Mouse (Mus musculus): ENCODE results near the gene Tctex1d4. TPM values are rescaled to one million over a fixed set of nuclear protein-coding genes. Genes with fewer than 3 reads are reported as not detected.

The Tctex1d4 gene
- polyA plus RNA-seq, 1 experiment, result not detected

DNA sequence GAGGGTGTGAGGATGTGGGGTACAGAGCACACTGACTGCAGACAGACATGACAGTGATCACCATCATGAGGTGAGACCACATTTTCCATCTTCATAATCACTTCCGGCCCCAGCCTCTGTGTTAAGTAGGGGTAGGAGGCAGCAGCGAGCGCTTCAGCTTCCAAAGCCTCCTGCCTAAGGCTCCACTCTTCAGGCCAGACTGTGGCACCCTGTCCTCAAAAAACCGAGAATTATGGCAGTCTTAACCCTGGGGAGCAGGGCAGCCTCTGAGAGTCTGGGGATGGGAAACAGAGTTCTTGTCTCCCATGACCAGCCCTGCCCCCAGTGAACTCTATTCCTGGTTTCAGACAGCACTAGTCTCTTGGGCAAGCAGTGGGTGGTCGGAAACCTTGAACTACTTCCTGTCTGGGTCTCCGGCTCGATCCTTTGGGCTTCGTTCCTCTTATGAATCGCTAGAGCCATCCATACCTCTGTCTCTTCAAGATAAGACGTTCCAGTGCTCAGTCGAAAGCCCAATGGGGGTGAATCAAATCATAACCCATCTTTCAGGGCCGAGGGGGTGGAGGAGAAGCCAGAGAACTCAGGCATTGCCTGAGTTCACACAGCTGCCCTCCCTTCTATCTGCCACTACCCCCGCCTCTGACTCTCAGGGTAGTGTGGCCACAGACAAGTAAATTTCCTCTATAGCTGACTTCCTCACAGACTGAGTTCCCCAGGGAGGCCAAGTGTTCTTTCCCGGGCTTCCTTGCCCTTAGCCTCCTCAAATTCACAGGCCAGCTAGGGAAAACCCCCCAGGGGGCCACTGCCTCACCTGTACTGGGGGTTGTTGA, 1.9 kb upstream of the Tctex1d4 start:
- Histone ChIP-seq H3K36me3 (ENCODE audit: control insufficient read depth) (peaks cover 7% of the 10 kb centered on the region; the same call in 1 of the 2 replicates), H3K4me1 (ENCODE audit: control insufficient read depth) (peaks cover 52% of the 10 kb centered on the region), H3K4me3 (replicated peaks) (peak overlapping the region; percentile 14), H3K27me3 (ENCODE audit: control insufficient read depth) (no peaks in the 10 kb centered on the region), H3K9me3 (ENCODE audit: control insufficient read depth, low read length) (no peaks in the 10 kb centered on the region)
- TF ChIP-seq GATA1 (IDR thresholded peaks at IDR 0.05; ENCODE audit: low read length) (no peak), TAL1 (IDR thresholded peaks at IDR 0.05; ENCODE audit: low read length) (no peak)

DNA sequence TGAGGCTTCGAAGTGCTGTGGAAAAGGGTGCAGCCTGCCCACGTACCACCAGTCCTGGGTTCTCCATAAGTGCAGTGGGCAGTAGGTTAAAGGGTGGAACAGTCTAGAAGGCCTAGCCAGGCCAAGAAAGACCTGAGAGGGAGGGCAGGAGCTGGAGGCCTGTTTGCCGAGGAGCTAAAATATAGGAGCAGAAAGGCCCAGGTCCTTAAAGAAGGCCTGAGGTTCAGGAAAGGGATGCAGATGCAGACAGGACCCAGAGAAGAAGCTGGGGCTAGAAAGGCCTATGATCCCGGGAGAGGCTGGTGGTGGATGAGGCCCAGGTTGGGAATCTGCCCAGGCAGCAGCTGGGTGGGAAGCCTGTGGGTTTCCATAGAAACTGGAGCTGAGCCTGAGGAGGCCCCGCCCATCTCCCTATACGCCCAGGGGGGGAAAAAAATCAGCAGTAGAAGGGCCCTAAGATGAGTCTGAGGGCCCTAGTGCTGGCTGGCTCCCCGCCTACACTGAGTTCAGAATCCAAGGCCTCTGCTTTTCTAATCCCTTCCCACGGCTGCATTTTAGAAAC, 1.2 kb upstream of the Tctex1d4 start, which contains the start of gene Btbd19:
TSS of gene Btbd19 (minus strand) at position 378 of the 562 bp plus-strand sequence.
- Histone ChIP-seq H3K27me3 (ENCODE audit: control insufficient read depth) (no peaks in the 10 kb centered on the region), H3K9me3 (ENCODE audit: control insufficient read depth, low read length) (no peaks in the 10 kb centered on the region), H3K4me3 (replicated peaks) (peak within 1 kb of the TSS; percentile 14), H3K4me1 (ENCODE audit: control insufficient read depth) (peaks cover 45% of the 10 kb centered on the region), H3K36me3 (ENCODE audit: control insufficient read depth) (peaks cover 12% of the 10 kb centered on the region)
- TF ChIP-seq GATA1 (IDR thresholded peaks at IDR 0.05; ENCODE audit: low read length), result no peak
- TF ChIP-seq TAL1 (IDR thresholded peaks at IDR 0.05; ENCODE audit: low read length), result no peak

DNA sequence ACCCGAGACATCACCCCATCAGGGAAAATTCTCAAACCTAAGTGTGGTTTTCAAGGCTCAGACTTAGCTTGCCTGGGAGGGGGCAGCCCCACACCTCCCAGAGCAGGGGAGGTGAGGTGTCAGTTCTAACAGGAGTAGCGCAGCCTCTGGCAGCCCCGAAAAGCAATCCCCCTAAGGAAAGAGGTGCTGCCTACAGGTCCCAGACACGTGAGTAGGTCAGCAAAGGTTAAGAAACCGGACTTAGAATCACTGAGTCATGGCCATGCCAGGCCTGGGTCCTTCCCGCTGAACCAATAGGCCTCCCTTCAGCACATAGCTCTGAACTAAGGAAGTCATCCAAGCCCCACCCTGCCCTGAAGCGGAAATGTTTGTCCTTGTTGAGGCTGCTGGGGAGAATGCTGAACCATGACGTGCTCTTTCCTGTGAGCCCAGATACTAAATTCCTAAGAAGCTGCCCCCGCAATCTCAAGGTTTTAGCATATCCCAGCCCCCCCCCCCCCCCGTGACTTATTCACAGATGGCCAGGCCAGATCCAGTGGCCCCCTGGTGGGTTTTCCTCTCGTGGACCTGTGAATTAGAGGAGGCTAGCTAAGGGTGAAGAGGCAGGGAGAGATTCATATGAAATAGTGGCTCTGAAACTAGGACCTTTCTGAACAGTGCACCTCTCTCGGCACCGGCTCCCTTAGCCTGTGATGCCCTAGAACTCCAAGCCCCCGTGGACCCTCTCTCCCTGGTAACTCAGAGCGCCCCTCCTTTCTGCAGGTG, 502 bp upstream of the Tctex1d4 start:
- peaks cover 3% of the 10 kb centered on the region; the same call in 1 of the 2 replicates for H3K27me3 ChIP-seq (ENCODE audit: control insufficient read depth)
- no peak overlapping the region for H3K4me3 ChIP-seq (replicated peaks)
- H3K36me3 ChIP-seq (ENCODE audit: control insufficient read depth), result peaks cover 17% of the 10 kb centered on the region
- H3K4me1 ChIP-seq (ENCODE audit: control insufficient read depth), result peaks cover 39% of the 10 kb centered on the region
- no peaks in the 10 kb centered on the region for H3K9me3 ChIP-seq (ENCODE audit: control insufficient read depth, low read length)
- TF ChIP-seq TAL1 (IDR thresholded peaks at IDR 0.05; ENCODE audit: low read length) (no peak), GATA1 (IDR thresholded peaks at IDR 0.05; ENCODE audit: low read length) (no peak)

DNA sequence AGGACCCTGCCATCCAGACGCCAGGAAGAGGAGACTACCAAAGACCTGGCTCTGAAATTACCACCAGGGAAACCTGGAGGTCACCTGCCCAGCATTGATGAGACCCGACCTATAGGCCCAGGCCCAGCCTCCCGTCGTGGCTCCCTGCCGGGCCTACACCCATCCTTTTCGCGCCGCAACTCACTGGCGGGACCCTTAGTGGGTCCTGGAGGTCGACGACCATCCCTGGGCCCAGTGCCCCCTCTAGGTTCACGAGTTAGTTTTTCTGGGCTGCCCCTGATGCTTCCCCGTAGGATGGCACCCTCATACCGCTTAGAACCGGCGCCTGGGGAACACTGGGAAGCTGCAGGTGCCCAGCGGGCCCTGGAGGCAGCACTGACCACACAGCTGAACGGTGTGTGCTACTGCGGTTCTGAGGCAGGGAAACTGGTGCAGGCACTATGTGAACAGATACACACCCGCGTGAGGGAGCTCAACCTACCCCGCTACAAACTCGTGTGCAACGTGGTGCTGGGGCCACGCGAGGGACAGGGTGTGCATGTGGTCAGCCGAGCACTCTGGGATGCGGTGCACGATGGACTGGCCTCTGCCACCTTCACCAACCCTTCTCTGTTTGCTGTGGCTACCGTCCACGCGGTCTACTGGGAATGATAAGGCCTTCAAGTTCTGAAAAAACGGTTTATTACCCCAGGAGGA, 1.5 kb downstream of the Tctex1d4 start:
- Histone ChIP-seq H3K36me3 (ENCODE audit: control insufficient read depth) (peaks cover 21% of the 10 kb centered on the region), H3K4me3 (replicated peaks) (no peak overlapping the region), H3K27me3 (ENCODE audit: control insufficient read depth) (peaks cover 21% of the 10 kb centered on the region), H3K9me3 (ENCODE audit: control insufficient read depth, low read length) (peaks cover under 1% of the 10 kb centered on the region; the same call in 1 of the 2 replicates), H3K4me1 (ENCODE audit: control insufficient read depth) (peaks cover 42% of the 10 kb centered on the region)
- TF ChIP-seq TAL1 (IDR thresholded peaks at IDR 0.05; ENCODE audit: low read length) (no peak), GATA1 (IDR thresholded peaks at IDR 0.05; ENCODE audit: low read length) (no peak)

DNA sequence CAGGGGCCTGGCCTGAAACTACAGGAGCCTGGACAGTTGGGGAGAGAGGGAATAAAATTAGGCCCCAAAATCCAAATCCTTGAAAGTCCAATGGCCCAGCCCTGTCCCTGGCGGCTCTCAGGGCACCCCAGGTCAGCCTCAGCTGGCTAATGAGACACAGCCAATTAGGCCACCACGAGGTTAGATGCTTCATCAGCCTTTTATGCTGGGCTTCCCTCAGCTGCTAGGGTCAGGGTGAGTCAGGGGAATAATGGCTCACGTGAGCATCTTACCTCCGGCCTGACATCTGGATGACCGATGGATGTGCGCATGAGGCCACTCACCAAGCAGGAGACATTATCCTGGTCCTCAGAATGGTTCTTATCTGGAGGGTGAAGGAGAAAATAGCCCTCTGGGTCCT, 4.2 kb downstream of the Tctex1d4 start:
- peaks cover 4% of the 10 kb centered on the region; the same call in 1 of the 2 replicates for H3K9me3 ChIP-seq (ENCODE audit: control insufficient read depth, low read length)
- no peak overlapping the region for H3K4me3 ChIP-seq (replicated peaks)
- peaks cover 21% of the 10 kb centered on the region for H3K36me3 ChIP-seq (ENCODE audit: control insufficient read depth)
- H3K4me1 ChIP-seq (ENCODE audit: control insufficient read depth), result peaks cover 44% of the 10 kb centered on the region
- TF ChIP-seq GATA1 (IDR thresholded peaks at IDR 0.05; ENCODE audit: low read length) (no peak), TAL1 (IDR thresholded peaks at IDR 0.05; ENCODE audit: low read length) (no peak)
- peaks cover 30% of the 10 kb centered on the region for H3K27me3 ChIP-seq (ENCODE audit: control insufficient read depth)

DNA sequence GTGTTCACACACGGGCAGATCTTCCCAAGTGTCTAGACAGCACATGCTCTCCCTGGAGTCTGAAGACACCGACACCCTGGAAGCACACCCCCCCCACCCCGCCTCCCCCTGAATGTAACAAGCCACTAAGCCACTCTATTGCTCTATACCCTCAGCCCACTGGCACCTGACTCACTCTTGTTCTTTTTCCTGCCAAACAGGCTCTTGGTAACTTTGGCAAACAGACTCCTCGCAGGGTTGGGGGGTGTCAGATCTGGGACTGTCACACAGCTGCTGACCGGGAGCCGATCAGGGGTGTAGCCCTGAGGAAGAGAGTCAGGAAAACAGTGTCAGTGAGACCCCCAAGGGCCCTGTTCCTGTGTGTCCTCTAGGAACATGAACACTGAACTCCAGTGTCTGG, 4.6 kb downstream of the Tctex1d4 start:
- no peak overlapping the region for H3K4me3 ChIP-seq (replicated peaks)
- TF ChIP-seq GATA1 (IDR thresholded peaks at IDR 0.05; ENCODE audit: low read length) (no peak), TAL1 (IDR thresholded peaks at IDR 0.05; ENCODE audit: low read length) (no peak)
- peaks cover 21% of the 10 kb centered on the region for H3K36me3 ChIP-seq (ENCODE audit: control insufficient read depth)
- peaks cover 30% of the 10 kb centered on the region for H3K27me3 ChIP-seq (ENCODE audit: control insufficient read depth)
- peaks cover 45% of the 10 kb centered on the region for H3K4me1 ChIP-seq (ENCODE audit: control insufficient read depth)
- peaks cover 4% of the 10 kb centered on the region; the same call in 1 of the 2 replicates for H3K9me3 ChIP-seq (ENCODE audit: control insufficient read depth, low read length)

DNA sequence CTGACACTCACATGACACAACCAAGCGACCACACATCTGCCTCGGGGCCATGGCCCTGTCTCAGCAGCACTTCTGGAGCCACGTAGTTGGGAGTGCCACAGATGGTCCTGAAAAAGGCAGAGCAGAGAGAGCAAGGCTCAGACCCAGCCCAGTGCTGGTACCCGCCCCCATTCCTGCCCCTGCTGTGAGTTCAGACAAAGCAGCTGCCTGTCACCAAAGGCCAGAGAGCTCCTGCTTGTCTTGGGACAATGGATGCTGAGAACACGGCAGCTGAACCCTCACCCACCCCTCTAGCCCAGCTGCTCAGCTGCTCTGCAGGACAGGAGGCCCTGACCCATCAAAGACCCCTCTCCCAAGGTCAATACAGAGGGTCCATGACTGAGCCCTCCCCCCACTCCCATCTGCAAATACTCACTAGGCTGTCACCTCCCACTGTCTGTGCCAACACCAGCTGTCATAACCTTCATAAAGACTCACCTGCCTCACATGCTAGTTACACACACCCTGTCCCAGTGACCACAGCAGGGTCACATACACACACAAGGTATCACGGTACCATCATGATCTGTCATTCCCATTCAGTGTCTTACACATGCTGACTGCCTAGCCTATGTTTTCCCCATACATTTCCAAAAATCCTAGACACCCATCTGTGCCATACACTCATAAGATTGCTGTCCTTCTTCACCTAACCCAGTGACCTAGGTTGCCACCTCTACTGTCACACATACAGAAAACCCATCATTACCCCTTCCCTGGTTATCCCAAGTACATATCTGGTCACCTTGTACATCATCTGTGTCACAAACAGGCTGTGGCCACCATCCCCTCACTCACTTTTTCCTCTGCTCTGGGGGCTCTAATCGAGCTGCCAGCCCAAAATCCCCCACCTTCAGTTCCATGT, 5.5 kb downstream of the Tctex1d4 start:
- Histone ChIP-seq H3K27me3 (ENCODE audit: control insufficient read depth) (peaks cover 30% of the 10 kb centered on the region), H3K36me3 (ENCODE audit: control insufficient read depth) (peaks cover 21% of the 10 kb centered on the region), H3K4me1 (ENCODE audit: control insufficient read depth) (peaks cover 46% of the 10 kb centered on the region), H3K9me3 (ENCODE audit: control insufficient read depth, low read length) (peaks cover 4% of the 10 kb centered on the region; the same call in 1 of the 2 replicates), H3K4me3 (replicated peaks) (no peak overlapping the region)
- TF ChIP-seq TAL1 (IDR thresholded peaks at IDR 0.05; ENCODE audit: low read length) (no peak), GATA1 (IDR thresholded peaks at IDR 0.05; ENCODE audit: low read length) (no peak)

DNA sequence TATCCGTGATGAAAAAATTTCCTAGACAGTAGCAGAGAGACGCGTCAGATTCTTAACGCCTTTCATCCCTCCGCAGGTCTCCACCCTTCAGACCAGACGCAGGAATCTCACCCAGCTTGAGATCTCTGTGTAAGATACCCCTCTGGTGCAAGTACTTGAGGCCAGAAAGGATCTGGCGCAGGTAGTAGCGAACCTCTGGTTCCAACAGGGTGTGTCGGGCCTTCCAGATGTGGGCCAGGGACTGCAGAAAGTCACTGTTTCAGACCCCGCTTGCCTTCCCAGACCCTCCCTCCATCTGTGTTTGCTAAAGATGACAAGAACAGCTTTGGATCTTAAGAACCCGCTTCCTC, 6.2 kb downstream of the Tctex1d4 start:
- Histone ChIP-seq H3K4me3 (replicated peaks) (peak overlapping the region; percentile 82), H3K36me3 (ENCODE audit: control insufficient read depth) (peaks cover 21% of the 10 kb centered on the region), H3K27me3 (ENCODE audit: control insufficient read depth) (peaks cover 30% of the 10 kb centered on the region), H3K9me3 (ENCODE audit: control insufficient read depth, low read length) (peaks cover 4% of the 10 kb centered on the region; the same call in 1 of the 2 replicates), H3K4me1 (ENCODE audit: control insufficient read depth) (peaks cover 46% of the 10 kb centered on the region)
- TF ChIP-seq TAL1 (IDR thresholded peaks at IDR 0.05; ENCODE audit: low read length) (no peak), GATA1 (IDR thresholded peaks at IDR 0.05; ENCODE audit: low read length) (no peak)
